Mouse (Mus musculus): ENCODE results near the gene Clip2. TPM values are rescaled to one million over a fixed set of nuclear protein-coding genes. Genes with fewer than 3 reads are reported as not detected.

Clip2 gene
- total and polyA plus RNA-seq, 3 experiments, result 3.5 to 7.4 TPM; not detected in 1

GRCm38 (mm10) chr5:134521806-134522205 lies 30.4 kb downstream of the Clip2 start (continued):
- TF ChIP-seq NRF1 (IDR thresholded peaks at IDR 0.05; ENCODE audit: insufficient read depth, low read depth, low read length, poor library complexity, severe bottlenecking), result no peak

GRCm38 (mm10) chr5:134521131-134521530 lies 31.1 kb downstream of the Clip2 start:
- Histone ChIP-seq H3K79me2 (ENCODE audit: control insufficient read depth, insufficient read depth, low read length, poor library complexity) (no peaks in the 10 kb centered on the region), H3K9me3 (replicated peaks; ENCODE audit: insufficient read depth, low read length) (no peaks in the 10 kb centered on the region), H3K9ac (ENCODE audit: control insufficient read depth, low read depth, low read length, poor library complexity, severe bottlenecking) (no peak overlapping the region), H3K36me3 (ENCODE audit: control insufficient read depth in 1 of 2, insufficient read depth in 2 of 2, low read length in 2 of 2) (peaks cover 0 to 14% of the 10 kb centered on the region in 2 experiments; a peak in 2 of 4 replicates), H3K27me3 (ENCODE audit: control insufficient read depth in 1 of 2, insufficient read depth in 2 of 2, low read length in 2 of 2) (no peaks in the 10 kb centered on the region), H3K4me3 (ENCODE audit: control insufficient read depth in 1 of 2, insufficient read depth in 1 of 2, low read depth in 2 of 2, low read length in 2 of 2) (no peak overlapping the region), H3K4me1 (ENCODE audit: control insufficient read depth in 1 of 2, insufficient read depth in 2 of 2, low read length in 2 of 2) (peaks cover 4 to 21% of the 10 kb centered on the region in 2 experiments), H3K27ac (ENCODE audit: control insufficient read depth, low read depth, low read length) (peak overlapping the region; percentile 36; the same call in 1 of the 2 replicates)
- DNase-seq (ENCODE audit: low read depth, low spot score), result no peak
- no peak for TF ChIP-seq NELFE (IDR thresholded peaks at IDR 0.05; ENCODE audit: low read depth, low read length)
- no peak for TF ChIP-seq RCOR1 (IDR thresholded peaks at IDR 0.05; ENCODE audit: low read depth, low read length)
- TF ChIP-seq MYB (IDR thresholded peaks at IDR 0.05; ENCODE audit: low read depth, low read length), result peak; percentile 51; the same call in 1 of the 2 replicates
- no peak for TF ChIP-seq MAZ (IDR thresholded peaks at IDR 0.05; ENCODE audit: low read depth, low read length)
- TF ChIP-seq ELF1 (IDR thresholded peaks at IDR 0.05; ENCODE audit: low read depth, low read length), result no peak
- no peak for TF ChIP-seq HCFC1 (IDR thresholded peaks at IDR 0.05; ENCODE audit: low read depth, low read length)

- H3K4me1 ChIP-seq (ENCODE audit: control insufficient read depth in 1 of 2, insufficient read depth in 2 of 2, low read length in 2 of 2), result peaks cover 4 to 21% of the 10 kb centered on the region in 2 experiments
- peaks cover 0 to 14% of the 10 kb centered on the region in 2 experiments; a peak in 2 of 4 replicates for H3K36me3 ChIP-seq (ENCODE audit: control insufficient read depth in 1 of 2, insufficient read depth in 2 of 2, low read length in 2 of 2)
- no peak overlapping the region for H3K9ac ChIP-seq (ENCODE audit: control insufficient read depth, low read depth, low read length, poor library complexity, severe bottlenecking)
- no peaks in the 10 kb centered on the region for H3K79me2 ChIP-seq (ENCODE audit: control insufficient read depth, insufficient read depth, low read length, poor library complexity)
- TF ChIP-seq ETS1 (IDR thresholded peaks at IDR 0.05; ENCODE audit: low read depth, low read length) (0 out of 2 replicates have a peak, but pooled peaks have one; percentile 27), EP300 (IDR thresholded peaks at IDR 0.05; ENCODE audit: low read depth in 1 of 2, low read length in 2 of 2) (peak; percentile 9 to 16; a peak in 2 of 4 replicates), SIN3A (IDR thresholded peaks at IDR 0.05; ENCODE audit: low read length) (no peak), ZC3H11A (IDR thresholded peaks at IDR 0.05; ENCODE audit: low read depth, low read length) (no peak), ZKSCAN1 (IDR thresholded peaks at IDR 0.05; ENCODE audit: low read depth, low read length) (no peak), USF2 (IDR thresholded peaks at IDR 0.05; ENCODE audit: borderline replicate concordance in 1 of 2, insufficient read depth in 1 of 2, low read depth in 1 of 2, low read length in 2 of 2) (no peak), TAL1 (IDR thresholded peaks at IDR 0.05; ENCODE audit: low read length) (no peak), ZMIZ1 (IDR thresholded peaks at IDR 0.05; ENCODE audit: low read depth, low read length) (no peak), SMC3 (IDR thresholded peaks at IDR 0.05; ENCODE audit: low read depth, low read length) (no peak), GATA1 (IDR thresholded peaks at IDR 0.05; ENCODE audit: low read depth, low read length) (peak; percentile 54; the same call in 1 of the 2 replicates)
- peak; percentile 64 for DNase-seq (ENCODE audit: low read depth, low spot score)
- H3K27ac ChIP-seq (ENCODE audit: control insufficient read depth, low read depth, low read length), result peak overlapping the region; percentile 24; the same call in 1 of the 2 replicates
- H3K27me3 ChIP-seq (ENCODE audit: control insufficient read depth in 1 of 2, insufficient read depth in 2 of 2, low read length in 2 of 2), result no peaks in the 10 kb centered on the region
- H3K9me3 ChIP-seq (replicated peaks; ENCODE audit: insufficient read depth, low read length), result no peaks in the 10 kb centered on the region
- H3K4me3 ChIP-seq (ENCODE audit: control insufficient read depth in 1 of 2, insufficient read depth in 1 of 2, low read depth in 2 of 2, low read length in 2 of 2), result no peak overlapping the region
Observed at GRCm38 (mm10) chr5:134520120-134520519, 32.1 kb downstream of the Clip2 start.

Data from MEL (cell line).